Mouse (Mus musculus): ENCODE data around the gene Ap2a1.
A peak's percentile ranks its signal among the peaks of the same experiment; 100 is the strongest.

The Ap2a1 gene

DNA sequence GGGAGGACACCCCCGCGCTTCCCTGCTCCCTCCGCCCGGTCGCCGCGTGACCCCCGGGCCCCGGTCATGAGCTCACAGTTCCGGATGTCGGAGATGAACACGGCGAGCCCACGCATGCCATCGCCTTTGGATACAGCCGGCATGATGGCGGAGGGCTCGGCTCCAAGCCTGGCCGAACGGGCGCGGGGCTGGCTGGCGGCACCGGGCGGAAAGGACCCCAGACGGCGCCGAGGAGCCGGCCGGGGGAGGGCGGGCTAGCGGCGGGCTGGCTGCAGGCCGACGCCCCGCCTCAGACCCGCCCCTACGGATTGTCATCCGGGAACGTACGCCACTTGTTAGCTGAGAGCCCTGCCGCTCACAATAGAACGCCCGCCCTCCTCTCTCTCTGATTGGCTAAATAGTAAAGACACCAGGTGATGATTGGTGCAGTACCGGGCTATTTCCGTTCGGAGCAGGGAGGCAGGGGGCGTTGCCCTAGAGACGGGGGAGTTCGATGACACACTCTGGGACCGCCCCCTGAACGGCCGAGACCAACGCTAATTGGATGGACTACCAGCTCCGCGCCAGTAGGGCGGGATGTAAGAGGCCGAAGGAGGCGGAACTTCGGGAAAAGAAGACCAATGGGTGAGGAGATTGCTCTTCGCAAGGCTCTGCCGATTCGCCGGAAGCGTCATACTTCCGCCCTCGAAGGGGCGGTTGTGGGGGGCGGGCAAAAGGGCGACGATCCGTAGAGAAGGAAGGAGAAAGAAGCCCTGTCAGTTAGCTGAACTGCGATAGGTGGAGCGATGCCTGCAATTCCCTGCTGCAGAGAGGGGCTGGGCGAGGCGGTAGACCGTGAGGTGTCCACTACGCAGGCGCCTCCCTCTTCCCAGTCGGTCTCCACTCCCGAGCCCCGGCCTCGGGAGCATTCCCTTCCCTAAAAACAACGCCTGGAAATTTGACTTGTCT lies at the start of gene Ap2a1:
Gene Ap2a1 (minus strand): TSS at position 293 of the 948 bp plus-strand sequence.
- peak; percentile 99 to 100 for DNase-seq

DNA sequence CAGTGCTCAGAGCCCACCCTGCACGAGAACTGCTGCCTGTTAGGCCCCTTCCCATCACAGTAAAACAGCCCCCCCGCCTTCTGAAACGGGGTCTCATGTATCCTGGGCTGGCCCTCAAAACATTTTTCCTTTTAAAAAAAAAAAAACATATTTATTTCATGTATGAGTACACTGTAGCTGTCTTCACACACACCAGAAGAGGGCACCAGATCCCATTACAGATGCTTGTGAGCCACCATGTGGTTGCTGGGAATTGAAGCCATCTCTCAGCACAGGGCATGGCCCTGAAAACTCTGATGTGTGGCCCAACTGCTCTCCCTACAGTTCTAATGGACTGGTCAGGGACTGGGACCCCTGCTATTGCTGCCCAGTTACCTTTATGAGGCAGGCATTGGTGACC lies 49.0 kb upstream of the Ap2a1 start:
- DNase-seq: no peak

DNA sequence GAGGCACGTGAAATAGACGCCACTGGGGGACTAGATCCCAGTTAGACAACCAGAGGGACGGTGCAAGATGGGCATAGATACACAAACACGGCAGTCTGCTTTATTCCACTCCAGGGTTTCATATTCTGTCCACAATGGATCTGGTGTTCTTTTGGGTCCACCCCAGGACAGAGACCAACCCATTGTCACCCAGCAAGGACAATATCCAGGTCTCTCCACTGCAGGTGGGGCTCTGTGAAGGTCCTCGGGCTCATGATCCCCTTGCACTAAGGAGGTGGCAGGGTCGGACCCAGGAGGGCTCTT lies 45.8 kb upstream of the Ap2a1 start:
- DNase-seq: no peak

DNA sequence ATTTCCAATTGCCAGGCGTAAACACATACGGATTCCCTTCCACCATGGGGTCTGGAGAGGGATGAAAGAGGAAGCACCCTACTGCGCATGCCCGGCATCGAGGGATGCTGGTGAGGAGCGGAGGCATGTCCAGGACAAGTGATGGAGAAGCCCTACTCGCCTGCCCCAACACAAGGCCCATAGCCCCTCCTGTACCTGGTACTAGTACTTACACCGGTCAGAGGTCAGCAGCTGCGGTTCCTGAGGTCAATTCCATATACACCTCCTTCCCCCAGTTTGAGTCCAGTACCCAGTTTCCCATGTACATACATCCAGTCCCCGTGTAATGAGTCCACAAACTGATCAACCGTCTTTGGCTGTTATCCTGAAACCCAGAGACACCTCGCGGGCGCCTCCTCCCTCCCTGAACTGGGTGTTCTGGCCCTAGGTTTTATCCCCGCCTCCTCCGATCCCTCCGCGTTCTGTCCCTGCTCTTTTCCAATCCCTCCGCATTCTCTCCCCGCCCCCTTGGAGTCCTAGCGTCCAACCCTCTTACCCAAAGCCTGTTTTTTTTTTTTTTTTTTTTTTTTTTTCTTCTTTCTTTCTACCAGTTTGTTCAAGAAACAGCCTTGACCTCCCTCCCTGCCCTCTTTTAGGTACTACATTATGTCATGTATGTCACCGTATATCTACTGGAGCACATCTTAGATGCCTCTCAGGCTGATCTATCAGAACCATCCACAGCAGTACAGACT lies 45.3 kb upstream of the Ap2a1 start, which contains the start of gene Cpt1c:
Gene Cpt1c (minus strand): TSS at position 469 of the 734 bp plus-strand sequence.
- peak; percentile 94 to 95 for DNase-seq

DNA sequence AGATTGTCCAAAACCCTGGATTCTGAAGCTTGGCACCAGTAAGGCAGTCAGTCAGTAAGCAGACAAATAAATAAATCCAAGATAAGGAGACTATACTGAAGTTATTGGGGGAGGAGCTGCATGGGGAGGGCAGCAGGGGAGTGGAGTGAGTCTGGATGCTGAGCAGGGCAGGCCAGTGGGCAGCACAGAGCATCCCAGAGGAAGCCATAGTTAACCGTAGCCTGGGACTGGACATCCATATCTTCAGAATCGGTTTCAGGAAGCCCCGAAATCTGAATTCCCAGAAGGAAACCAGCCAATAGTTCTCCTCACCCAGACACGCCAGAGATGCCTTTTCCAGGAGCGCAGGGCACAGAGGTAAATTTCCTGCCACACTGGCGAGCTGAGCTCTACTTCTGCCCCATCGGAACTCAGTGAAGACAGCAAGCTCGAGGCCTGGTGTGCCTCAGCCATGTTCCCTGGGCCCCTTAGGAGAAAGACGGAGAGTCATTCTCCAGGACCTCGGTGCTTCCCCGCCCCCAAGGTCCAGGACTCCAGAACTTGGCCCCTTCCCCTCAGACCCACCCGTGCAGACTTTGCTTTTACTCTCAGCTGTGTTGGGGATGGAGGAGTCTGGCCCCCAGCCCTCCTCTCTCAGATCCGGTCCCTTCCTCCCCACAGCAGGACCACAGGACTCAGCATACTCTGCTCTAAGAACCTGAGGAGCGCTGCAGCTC lies 44.3 kb upstream of the Ap2a1 start:
- DNase-seq: peak; percentile 49 to 60

DNA sequence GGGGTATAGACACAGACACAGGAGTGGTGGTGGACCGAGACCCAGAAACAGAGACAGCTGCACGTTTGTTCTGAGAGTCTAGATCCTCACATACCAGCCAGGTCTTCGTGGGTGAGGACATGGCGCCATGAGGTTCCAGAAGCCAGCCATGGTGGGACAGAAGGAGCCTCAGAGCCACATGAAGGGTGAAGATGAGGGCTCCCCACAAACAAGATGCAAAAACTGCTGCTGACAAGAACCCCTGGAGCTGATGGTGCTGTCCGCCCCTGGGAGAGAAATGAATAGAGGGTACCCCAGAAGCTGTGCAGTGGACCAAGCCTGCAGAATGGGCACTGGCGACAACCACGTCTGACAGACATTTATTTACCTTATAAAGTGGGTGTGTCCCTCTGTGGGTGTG lies 41.8 kb upstream of the Ap2a1 start:
- DNase-seq: no peak

DNA sequence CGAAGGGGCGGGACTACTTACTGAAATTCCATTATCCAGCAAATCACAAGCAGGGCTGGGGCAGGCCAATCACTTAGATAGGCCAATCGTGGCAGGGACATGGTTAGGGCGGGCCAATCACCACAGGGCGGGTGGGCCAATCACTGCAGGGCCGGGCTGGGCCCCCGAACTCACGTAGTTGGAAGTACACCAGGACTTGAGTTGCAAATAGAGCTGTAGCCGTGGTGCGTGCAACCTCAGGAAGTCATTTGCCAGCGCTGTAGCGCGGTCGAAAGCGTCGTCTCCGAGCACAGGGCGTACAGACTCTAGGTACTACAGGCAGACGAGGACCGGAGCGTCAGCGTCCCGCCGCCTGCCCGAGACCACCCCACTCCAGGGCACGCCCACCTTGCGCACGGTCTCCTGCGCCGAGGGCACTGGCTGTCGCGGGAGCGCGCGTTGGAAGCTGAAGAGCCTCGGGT lies 41.0 kb upstream of the Ap2a1 start:
- peak; percentile 93 to 94 for DNase-seq

DNA sequence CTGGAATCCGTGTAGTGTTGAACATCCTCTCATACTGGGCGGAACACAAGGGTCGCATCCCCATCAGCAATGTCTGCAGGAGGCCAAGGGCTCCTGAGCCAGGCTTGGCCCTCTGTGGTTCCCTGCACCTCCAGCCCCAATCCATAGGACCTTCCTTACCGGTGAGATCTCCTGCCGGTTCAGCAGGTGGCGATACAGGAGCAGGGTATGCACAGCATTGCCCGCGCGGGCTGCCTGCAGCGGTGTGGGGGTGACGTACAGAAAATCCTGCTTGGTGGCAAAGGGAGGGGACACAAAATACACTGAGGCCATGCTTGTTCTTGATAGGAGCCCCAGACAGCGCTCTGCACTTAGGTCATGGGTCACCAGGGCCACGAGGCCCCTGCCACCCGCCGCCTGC lies 37.3 kb upstream of the Ap2a1 start:
- DNase-seq: no peak

DNA sequence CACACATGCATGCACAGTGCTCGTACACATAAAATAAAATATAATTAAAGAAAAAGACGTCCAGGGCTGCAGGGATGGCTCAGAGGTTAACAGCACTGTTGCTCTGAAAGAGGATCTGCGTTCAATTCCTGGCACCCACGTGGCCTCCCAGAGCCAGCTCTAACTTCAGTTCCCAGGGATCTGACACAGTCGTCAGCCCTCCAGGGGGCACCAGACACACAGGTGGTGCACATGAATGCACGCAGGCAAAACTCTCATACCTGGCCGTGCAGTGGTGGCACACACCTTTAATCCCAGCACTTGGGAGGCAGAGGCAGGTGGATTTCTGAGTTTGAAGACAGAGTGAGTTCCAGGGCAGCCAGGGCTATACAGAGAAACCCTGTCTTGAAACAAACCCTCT lies 36.7 kb upstream of the Ap2a1 start:
- no peak for DNase-seq

DNA sequence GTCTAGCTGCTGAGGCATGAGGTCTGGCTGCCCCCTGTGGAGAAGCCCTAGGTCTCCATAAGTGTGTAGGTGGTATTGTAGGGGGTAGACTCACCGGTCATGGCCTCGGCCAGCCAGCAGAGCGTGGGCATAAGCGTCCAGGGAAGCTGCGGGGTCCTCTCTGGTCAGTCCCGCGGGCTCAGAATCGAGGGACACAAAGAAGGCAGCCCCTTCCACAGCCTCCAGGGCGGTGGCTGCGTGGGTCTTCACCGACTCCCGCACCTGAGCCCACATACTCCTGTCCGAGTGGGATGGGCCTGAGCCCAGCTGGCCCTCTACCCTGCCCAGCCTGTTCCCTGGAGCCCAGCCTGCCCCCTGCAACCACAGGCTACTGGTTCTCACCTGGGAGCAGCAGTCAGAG lies 35.7 kb upstream of the Ap2a1 start:
- peak in 1 of 2 experiments; percentile 6 for DNase-seq

DNA sequence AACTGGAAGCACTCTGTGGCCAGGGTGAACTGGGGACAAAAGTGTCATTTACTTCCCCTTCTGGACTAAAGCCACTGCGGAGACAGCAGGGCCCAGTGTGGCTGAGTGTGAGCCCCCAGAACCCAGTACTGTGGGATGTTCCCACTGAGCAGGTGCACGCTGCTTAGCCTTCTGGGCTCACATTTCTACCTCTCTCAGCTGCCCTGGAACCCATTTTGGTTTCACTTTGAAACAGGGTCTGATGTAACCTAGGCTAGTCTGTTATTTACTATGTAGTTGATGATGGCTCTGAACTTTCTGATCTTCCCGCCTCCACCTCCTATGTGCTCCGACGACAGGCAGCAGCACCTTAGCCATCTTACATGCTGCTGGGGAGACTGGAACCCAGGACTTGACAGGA lies 33.5 kb upstream of the Ap2a1 start:
- peak in 1 of 2 experiments; percentile 3 for DNase-seq

DNA sequence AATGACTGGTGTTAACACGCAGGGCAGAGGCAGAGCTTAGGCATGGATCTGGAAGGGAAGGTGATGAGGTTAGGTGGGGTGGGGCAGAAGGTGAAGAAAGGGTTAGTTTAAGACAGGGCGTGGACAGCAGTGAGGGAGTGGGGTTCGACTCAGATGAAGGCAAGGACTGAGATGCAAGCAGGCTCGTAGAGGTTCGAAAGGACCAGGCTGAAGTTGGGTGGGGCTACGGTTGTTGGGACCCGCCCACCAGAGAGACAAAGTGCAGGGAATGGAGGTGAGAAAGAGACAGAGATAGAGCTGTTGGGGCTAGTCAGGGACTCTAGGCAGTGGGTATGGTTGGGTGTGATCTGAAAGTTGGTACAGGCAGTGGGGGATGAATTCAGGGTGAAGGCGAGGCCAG lies 33.0 kb upstream of the Ap2a1 start:
- no peak for DNase-seq

DNA sequence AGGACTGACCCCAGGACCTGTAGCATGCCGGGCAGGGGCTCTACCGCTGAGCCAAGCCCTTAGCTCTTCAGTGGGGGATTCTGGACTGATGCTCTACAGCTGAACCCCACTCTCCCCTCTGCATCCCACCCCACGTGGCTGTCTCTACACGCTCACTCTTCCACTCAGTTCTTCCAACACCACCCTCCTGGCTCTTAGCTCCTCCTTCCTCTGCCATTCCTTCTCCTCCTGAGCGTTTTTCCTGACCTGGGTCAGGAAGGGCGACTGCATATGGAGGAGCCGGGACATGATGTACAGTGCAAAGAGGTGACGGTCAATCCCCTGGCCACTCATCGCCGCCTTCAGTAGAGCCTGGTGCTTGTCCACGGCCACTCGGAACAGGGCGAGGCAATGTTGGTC lies 31.2 kb upstream of the Ap2a1 start:
- DNase-seq: no peak

DNA sequence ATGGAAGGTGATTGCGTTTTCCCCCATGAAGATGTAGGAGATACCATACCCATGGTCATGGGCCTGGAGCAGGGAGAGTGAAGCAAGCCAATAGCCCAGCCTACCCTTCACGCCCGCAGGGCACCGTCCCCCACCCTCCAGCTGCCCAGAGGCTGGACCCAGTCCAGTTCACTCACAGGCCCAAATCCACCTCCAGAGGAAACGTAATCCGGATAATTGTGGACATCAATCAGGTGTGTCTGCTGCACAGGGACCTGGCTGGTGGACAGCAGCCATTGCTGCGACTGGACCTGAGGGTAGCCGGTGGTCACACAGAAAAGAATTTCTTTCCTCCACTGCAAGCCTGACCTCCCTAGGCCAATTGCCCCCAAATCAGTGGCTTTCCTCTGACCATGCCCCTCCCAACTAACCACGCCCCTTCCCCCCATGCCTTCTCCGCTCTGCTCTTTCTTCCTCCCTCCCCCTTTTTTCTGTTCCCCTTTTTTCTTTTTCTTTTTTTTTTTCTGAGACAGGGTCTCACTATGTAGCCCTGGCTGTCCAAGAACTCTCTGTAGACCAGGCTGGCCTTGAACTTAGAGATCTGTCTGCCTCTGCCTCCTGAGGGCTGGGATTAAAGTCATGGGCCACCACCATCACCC lies 30.7 kb upstream of the Ap2a1 start:
- DNase-seq: peak in 1 of 2 experiments; percentile 23

DNA sequence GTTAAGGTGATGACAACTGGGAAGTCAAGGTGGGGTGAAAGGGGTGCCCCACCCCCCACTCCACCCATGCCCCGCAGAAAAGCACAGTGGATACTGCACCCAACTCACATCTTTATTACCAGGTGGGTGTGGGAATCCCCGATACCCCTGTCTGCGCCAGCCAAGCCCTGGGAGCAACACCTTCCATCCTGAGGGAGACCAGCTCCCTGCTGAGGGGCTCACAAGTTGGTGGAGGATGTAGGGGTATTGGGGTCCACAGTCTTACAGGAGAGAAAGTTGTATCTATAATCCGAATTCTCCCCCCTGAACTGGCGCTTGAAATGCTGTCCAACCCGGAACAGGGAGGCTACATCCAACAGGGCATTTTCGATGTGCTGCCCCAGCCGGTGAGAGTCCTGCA lies 30.0 kb upstream of the Ap2a1 start:
- no peak for DNase-seq

DNA sequence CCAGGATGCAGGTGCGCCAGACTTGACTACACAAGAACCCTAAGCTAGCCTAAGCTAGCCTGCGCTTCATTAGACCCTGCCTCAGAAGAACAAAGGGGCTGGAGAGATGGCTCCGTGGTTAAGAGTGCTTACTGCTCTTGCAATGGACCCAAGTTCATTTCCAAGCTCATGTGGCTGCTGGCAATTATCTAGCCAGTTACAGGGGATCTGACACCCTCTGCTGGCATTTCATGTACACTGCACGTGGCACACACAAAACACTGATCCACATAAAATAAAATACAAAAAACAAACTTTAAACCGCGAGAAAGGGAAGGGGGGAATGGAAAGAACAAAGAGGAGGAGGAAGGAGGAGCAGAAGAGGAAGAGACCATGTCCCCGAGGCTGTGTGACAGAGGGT lies 28.9 kb upstream of the Ap2a1 start:
- peak; percentile 71 to 78 for DNase-seq

DNA sequence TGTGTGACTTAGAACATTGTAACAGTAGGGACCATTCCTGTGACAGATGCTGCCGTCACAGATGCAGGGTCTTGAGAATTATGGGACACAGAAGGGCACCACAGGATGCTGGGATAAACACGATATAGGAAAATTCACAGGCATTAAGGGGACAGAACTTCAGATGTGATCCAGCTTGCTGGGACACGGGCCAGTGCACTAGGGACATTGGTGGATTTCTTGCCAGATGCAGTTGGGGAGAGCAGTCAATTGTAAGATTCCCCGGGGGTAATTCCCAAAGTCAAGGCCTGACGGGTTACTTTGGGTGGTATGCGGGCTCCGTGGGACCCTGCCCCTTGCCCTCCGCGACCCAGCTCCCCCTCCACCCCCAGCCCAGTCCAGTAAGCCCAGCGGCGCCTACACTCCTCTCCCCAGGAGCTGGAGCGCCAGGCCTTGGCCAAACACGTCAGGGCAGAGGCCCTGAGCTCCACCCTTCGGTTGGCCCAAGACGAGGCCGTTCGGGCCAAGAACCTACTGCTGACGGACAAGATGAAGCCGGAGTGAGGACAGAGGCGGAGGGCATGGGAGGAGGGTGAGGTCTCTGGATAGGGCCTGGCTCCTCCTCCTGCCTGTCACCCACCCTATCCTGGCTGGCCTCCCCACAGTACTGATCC lies 28.0 kb upstream of the Ap2a1 start:
- DNase-seq: peak; percentile 50 to 58

DNA sequence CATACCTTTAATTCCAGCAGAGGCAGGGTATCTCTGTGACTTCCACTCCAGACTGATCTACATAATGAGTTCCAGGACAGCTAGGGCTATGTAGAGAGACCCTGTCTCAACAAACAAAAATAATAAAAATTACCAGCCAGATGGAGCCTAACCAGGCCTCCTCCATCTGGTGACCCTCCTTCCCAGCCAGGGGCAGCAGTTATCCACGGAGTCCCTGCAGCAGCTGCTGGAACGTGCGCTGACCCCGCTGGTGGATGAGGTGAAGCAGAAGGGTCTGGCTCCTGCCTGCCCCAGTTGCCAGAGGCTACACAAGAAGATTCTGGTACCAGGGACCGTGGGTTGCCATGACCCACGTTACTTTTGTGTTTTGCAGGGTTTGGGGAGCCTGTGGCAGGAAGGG lies 27.0 kb upstream of the Ap2a1 start:
- DNase-seq: peak; percentile 59 to 68

DNA sequence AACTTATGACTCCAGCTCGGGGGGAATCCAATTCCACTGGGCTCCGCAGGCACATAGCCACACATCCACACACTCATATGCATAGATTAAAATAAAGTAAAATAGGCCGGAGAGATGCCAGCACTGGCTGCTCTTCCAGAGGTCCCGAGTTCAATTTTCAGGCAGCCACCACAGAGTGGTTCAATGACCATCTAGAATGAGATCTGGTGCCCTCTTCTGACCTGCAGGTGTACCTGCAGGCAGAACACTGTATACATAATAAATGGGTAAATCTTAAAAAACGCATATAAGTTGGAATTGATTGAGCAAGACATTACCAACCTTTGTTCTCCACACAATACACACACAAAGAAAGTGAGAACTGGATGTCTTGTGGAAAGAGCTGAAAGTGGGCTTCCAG lies 26.3 kb upstream of the Ap2a1 start:
- peak in 1 of 2 experiments; percentile 71 for DNase-seq

DNA sequence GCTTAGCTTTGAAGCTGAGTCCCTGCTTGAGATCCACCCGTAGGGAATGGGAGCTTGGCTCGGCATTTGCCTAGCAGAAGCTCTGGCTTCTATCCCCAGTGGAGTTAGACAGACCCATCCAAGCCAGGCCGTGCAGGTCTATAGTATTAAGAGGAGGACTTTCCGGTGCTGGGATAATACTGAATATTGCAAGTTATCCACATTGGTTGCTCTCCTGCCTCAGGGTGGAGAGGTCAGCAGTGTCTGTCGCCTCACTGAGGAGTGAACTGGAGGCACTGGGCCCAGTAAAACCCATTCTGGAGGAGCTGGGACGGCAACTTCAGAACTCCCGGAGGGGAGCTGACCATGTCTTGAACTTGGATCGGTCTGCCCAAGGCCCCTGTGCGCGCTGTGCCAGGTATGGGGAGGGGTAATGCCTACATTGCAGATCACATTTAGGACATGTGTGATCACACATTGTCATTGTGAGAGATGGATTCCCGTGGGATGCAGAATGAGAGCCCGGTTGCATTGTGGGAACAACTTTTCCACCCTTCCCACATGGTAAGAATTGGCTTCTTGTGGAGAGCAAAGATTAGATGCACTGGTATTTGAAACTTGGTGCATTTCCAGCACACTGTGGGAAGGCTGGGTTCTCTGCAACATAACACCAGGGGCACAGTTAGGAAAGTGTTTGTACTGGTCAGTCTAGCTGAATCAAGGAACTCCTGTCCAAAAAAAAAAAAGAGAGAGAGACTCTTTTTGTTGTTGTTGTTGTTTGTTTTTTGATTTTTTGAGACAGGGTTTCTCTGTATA lies 25.0 kb upstream of the Ap2a1 start:
- DNase-seq: peak in 1 of 2 experiments; percentile 11

DNA sequence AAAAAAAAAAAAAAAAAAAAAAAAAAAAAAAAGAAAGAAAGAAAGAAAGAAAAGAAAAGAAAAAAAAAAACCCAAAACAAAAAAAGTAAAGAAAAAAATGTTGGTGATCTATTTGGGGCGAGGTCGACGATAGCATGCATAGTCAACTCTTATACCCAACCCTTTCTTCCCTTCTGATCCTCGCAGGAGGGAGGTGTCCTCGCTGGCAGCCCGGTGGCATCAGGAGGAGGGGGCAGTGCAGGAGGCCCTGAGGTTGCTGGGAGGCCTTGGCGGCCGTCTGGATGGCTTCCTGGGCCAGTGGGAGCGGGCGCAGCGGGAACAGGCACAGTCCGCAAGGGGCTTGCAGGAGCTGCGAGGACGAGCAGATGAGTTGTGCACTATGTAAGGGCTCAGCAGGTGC lies 24.3 kb upstream of the Ap2a1 start:
- peak; percentile 15 to 40 for DNase-seq

Data from cerebellum, postnatal 10 days (tissue).